Mouse (Mus musculus) midbrain, postnatal 0 days (tissue): ENCODE results near the gene Eno1. TPM values are rescaled to one million over a fixed set of nuclear protein-coding genes. Genes with fewer than 3 reads are reported as not detected.
"Not testable (repeated sequence)": the region's sequence is repeated elsewhere in the genome, so short reads cannot be mapped to it uniquely, and the experiment has no call there.

ENCODE experiments used
- ATAC-seq: fragments of 200-750 bp; cut with Nextera tagmentation; 2 replicates; pipeline ENCODE4 v1.8.0; 2017; ENCODE audit warnings: moderate number of reproducible peaks, mild to moderate bottlenecking, moderate TSS enrichment, moderate library complexity; ENCODE audit not compliant: low FRiP score
- DNase-seq: peaks from one replicate; pipeline ENCODE4 v3.0.0-alpha.2; 2015; ENCODE audit warnings: low spot score
- H3K27ac ChIP-seq: fragments of 300-500 bp; sonication (generic); 2 replicates; pipeline ENCODE4 v1.5.1; 2014; ENCODE audit warnings: low read depth, mild to moderate bottlenecking, low read length, mixed read lengths
- H3K27me3 ChIP-seq: fragments of 300-500 bp; sonication (generic); 2 replicates; pipeline ENCODE4 v1.6.1; 2014; ENCODE audit warnings: low read length, control low read depth, mixed read lengths; ENCODE audit not compliant: insufficient read depth
- H3K36me3 ChIP-seq: fragments of 300-500 bp; sonication (generic); 2 replicates; pipeline ENCODE4 v1.6.1; 2014; ENCODE audit warnings: low read length, control low read depth, mixed read lengths; ENCODE audit not compliant: insufficient read depth
- H3K4me1 ChIP-seq: fragments of 300-500 bp; sonication (generic); 2 replicates; pipeline ENCODE4 v1.6.1; 2014; ENCODE audit warnings: mild to moderate bottlenecking, control low read depth, antibody characterized with exemption, low read length, mixed read lengths; ENCODE audit not compliant: insufficient read depth
- H3K4me2 ChIP-seq: fragments of 300-500 bp; sonication (generic); 2 replicates; pipeline ENCODE4 v1.6.1; 2014; ENCODE audit warnings: low read depth, mild to moderate bottlenecking, low read length, mixed read lengths; ENCODE audit not compliant: poor library complexity, severe bottlenecking
- H3K4me3 ChIP-seq: fragments of 300-500 bp; sonication (generic); 2 replicates; pipeline ENCODE4 v1.5.1; 2014; ENCODE audit warnings: low read depth, mild to moderate bottlenecking, low read length, moderate library complexity
- H3K9ac ChIP-seq: fragments of 300-500 bp; sonication (generic); replicated peaks from 2 replicates; pipeline ENCODE4 v1.6.1; 2014; ENCODE audit warnings: mild to moderate bottlenecking, low read length, moderate library complexity, mixed read lengths; ENCODE audit not compliant: poor library complexity, severe bottlenecking
- H3K9me3 ChIP-seq: fragments of 300-500 bp; sonication (generic); 2 replicates; pipeline ENCODE4 v1.6.1; 2016; ENCODE audit warnings: low read length, control low read depth
- CTCF ChIP-seq: IDR thresholded peaks from 2 replicates; pipeline ENCODE4 v1.5.1; 2016; ENCODE audit warnings: antibody characterized with exemption, mild to moderate bottlenecking
- WGBS: fragments of 180-500 bp; shearing (Covaris S2); extraction: QIAGEN DNeasy Blood & Tissue Kit; methylation state at CpG from one replicate; pipeline ENCODE4 v1.1.7; 2014; 5-methylcytosine and 5-hydroxymethylcytosine counted together
- polyA plus RNA-seq: library from polyadenylated mRNA; unstranded; fragments of >200 nt; fragmentation: Nextera tagmentation; extraction: Ambion mirVana; gene quantifications from 2 replicates; pipeline ENCODE4 v1.2.1, GENCODE M21; 2015
- total RNA-seq: library from RNA; depleted of rRNA; stranded (reverse); fragments of >200 nt; gene quantifications from 2 replicates; pipeline ENCODE4 v1.2.3, GENCODE M21; 2014

Eno1 gene
- total and polyA plus RNA-seq, 2 experiments from 2014 or later = 440 to 1,069 TPM

- WGBS = 70% methylated on average over 5 of the region's 5 CpGs
- no peak for ATAC-seq
Observed at GRCm38 (mm10) chr4:150265471-150265870, 28.9 kb downstream of the Eno1 start.

GRCm38 (mm10) chr4:150266655-150267223 lies 30.2 kb downstream of the Eno1 start:
- ATAC-seq (no peak), DNase-seq (no peak)
- WGBS = 73% methylated on average over 21 of the region's 21 CpGs

More at GRCm38 (mm10) chr4:150265471-150265870, 28.9 kb downstream of the Eno1 start:
- DNase-seq = no peak
- Histone ChIP-seq H3K9me3 (no peaks in the 10 kb centered on the region), H3K27me3 (no peaks in the 10 kb centered on the region), H3K27ac (no peak overlapping the region), H3K4me2 (no peak overlapping the region), H3K4me3 (no peak overlapping the region), H3K4me1 (no peaks in the 10 kb centered on the region), H3K9ac (no peak overlapping the region), H3K36me3 (no peaks in the 10 kb centered on the region)
- no peak for TF ChIP-seq CTCF

DNA sequence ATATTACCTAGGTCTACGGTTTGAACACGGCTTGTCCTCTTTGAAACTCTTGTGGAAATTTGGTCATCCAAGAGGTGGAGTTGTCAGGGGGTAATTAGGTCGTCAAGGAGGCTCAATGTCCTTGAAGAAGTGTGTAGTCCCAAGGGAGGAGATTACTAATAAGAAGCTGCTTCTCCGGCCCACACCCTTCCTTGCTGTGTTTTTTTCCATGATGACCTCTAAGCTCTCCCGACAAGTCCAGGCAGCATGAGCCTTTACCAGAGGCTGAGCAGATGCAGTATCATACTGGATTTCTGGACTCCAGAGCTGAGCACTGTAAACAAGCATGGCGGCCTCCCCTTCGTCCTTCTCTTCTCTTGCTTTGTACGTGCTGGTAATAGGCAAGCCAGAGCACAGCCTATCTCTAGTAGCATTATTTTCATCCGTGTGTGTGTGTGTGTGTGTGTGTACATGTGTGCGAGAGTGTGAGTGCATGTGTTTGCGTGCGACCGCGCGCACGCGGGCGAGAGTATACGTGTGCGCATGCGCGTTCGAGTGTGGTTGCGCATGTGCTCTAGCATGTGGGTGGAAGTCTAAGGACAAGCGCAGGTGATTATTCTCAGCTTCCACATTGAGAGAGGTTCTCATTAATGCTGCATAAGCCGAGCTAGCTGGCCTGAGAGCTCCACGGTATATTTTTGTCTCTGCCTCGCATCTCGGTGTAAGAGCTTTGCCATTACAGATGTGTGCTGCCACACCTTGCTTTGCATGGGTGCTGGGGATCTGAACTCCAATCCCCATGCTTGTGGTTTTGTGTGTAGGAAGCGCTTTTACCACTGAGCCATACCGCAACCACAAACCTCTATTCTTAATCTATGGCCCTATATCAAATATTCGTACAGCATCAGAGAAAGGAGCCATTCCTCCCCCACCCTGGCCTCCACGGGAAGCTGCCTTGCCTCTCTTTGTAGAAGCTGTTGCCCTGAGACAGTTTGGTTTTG lies 32.4 kb downstream of the Eno1 start:
- no peaks in the 10 kb centered on the region for H3K27me3 ChIP-seq
- DNase-seq (no peak), ATAC-seq (no peak)
- no peaks in the 10 kb centered on the region for H3K9me3 ChIP-seq
- WGBS = 81% methylated on average over 33 of the region's 33 CpGs
- H3K27ac ChIP-seq = no peak overlapping the region
- no peak overlapping the region for H3K9ac ChIP-seq
- no peaks in the 10 kb centered on the region; the same call in 1 of the 2 replicates for H3K4me1 ChIP-seq
- TF ChIP-seq CTCF = no peak
- H3K4me2 ChIP-seq = no peak overlapping the region
- H3K36me3 ChIP-seq = no peaks in the 10 kb centered on the region
- H3K4me3 ChIP-seq = no peak overlapping the region

More at GRCm38 (mm10) chr4:150266655-150267223, 30.2 kb downstream of the Eno1 start:
- Histone ChIP-seq H3K9ac (no peak overlapping the region), H3K9me3 (no peaks in the 10 kb centered on the region), H3K4me2 (no peak overlapping the region), H3K4me3 (no peak overlapping the region), H3K27me3 (no peaks in the 10 kb centered on the region), H3K36me3 (no peaks in the 10 kb centered on the region), H3K27ac (no peak overlapping the region), H3K4me1 (no peaks in the 10 kb centered on the region)
- TF ChIP-seq CTCF = no peak

- no peak for DNase-seq
- H3K4me1 ChIP-seq = no peaks in the 10 kb centered on the region; the same call in 1 of the 2 replicates
- H3K27me3 ChIP-seq = no peaks in the 10 kb centered on the region
- WGBS = 60% methylated on average over 7 of the region's 7 CpGs
- H3K4me2 ChIP-seq = no peak overlapping the region
- no peaks in the 10 kb centered on the region for H3K36me3 ChIP-seq
- H3K27ac ChIP-seq = no peak overlapping the region
- no peak overlapping the region for H3K9ac ChIP-seq
- TF ChIP-seq CTCF = no peak
- no peaks in the 10 kb centered on the region for H3K9me3 ChIP-seq
- H3K4me3 ChIP-seq = no peak overlapping the region
- ATAC-seq = no peak
Observed at GRCm38 (mm10) chr4:150269679-150270078, 33.2 kb downstream of the Eno1 start.

DNA sequence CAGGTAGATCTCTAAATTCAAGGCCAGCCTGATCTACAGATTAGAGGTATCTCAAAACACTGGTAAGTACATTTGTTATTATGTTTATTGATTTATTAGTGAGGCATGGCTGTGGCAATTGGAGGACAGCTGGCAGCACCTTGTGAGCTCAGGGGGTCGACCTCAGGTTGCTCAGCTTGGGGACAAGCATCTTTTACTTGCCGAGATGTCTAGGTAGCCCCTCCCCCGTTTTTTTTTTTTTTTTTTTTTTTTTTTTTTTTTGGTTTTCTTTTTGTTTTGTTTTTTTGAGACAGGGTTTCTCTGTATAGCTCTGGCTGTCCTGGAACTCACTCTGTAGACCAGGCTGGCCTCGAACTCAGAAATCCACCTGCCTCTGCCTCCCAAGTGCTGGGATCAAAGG lies 34.2 kb downstream of the Eno1 start:
- not testable (repeated sequence) for H3K4me2 ChIP-seq, DNase-seq, H3K9me3 ChIP-seq, ATAC-seq, H3K4me1 ChIP-seq, H3K27ac ChIP-seq, H3K4me3 ChIP-seq, H3K36me3 ChIP-seq, H3K27me3 ChIP-seq, H3K9ac ChIP-seq
- 66% methylated on average over 4 of the region's 4 CpGs for WGBS

- peak; percentile 79 for DNase-seq
- H3K27ac ChIP-seq = no peak overlapping the region
Observed at GRCm38 (mm10) chr4:150272725-150273124, 36.2 kb downstream of the Eno1 start.

More at GRCm38 (mm10) chr4:150272725-150273124, 36.2 kb downstream of the Eno1 start:
- Histone ChIP-seq H3K27me3 (no peaks in the 10 kb centered on the region), H3K4me3 (no peak overlapping the region), H3K9ac (peak overlapping the region; percentile 20; the same call in 1 of the 2 replicates), H3K9me3 (no peaks in the 10 kb centered on the region), H3K4me1 (no peaks in the 10 kb centered on the region; the same call in 1 of the 2 replicates), H3K36me3 (no peaks in the 10 kb centered on the region), H3K4me2 (no peak overlapping the region)
- 8% methylated on average over 9 of the region's 9 CpGs for WGBS
- ATAC-seq = no peak
- TF ChIP-seq CTCF = no peak
